Mouse (Mus musculus): ENCODE results near the gene Serpini1. TPM values are rescaled to one million over a fixed set of nuclear protein-coding genes. Genes with fewer than 3 reads are reported as not detected.

The Serpini1 gene
- total RNA-seq, 1 experiment from 2014 or later, result 4.1 TPM

Other genes starting within 250 kb of the Serpini1 start
- gene Wdr49, start 75.4 kb upstream of the Serpini1 start, total RNA-seq (2017), result not detected in 2 replicates
- 117 and 129 TPM in 2 replicates for gene Pdcd10, start 691 bp upstream of the Serpini1 start, total RNA-seq (2017)
- gene Gm29133, start 190.7 kb downstream of the Serpini1 start, total RNA-seq (2017), result not detected in 2 replicates